Mouse (Mus musculus): ENCODE measurements around the gene Rspo1. TPM values are rescaled to one million over a fixed set of nuclear protein-coding genes. Genes with fewer than 3 reads are reported as not detected.
A peak's percentile ranks its signal among the peaks of the same experiment; 100 is the strongest.

Gene Rspo1
- total RNA-seq, 2 experiments from 2014 or later: 17.1 to 21.6 TPM

DNA sequence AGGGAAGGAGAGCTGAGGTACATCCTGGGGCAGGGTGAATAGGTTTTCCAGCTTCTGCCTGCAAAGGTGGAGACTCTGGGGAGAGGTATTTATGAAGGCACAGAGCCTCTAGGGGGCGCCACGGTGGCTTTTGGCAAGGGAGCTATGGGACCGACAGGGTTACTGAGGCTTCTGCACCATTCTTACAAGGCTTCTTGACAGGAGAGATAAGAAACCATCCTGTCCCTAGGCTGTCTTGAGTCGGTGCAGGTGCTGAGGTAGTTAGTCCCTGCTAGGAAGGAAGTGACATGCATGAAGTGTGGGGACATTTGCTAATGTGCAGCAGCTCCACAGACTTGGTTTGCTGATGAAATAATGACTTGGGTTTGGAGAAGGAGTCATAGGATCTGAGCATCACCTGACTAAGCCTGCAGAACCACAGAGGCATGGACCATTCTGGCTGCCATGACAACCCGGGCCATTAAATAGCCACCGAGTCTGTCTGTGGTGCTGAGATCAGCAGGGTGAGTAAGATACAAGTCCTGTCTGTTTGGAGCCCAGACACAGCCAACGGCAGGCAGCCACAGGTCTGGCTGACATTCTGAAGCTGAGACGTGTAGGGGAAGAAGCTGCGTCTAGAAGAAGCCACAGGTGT is 2.2 kb upstream of the Rspo1 start:
- H3K27ac ChIP-seq: no peak overlapping the region
- H3K4me3 ChIP-seq: no peak overlapping the region
- TF ChIP-seq CTCF (IDR thresholded peaks at IDR 0.05): peak; percentile 42
- peak in 1 of 2 experiments; percentile 22 for DNase-seq (ENCODE audit: extremely low spot score in 1 of 2, low spot score in 2 of 2)
- intact Hi-C loops (cut with DNase I): loop anchor here (2.0 kb wide), 1 partner anchor 37 kb away; no protein-coding TSS in a partner anchor

DNA sequence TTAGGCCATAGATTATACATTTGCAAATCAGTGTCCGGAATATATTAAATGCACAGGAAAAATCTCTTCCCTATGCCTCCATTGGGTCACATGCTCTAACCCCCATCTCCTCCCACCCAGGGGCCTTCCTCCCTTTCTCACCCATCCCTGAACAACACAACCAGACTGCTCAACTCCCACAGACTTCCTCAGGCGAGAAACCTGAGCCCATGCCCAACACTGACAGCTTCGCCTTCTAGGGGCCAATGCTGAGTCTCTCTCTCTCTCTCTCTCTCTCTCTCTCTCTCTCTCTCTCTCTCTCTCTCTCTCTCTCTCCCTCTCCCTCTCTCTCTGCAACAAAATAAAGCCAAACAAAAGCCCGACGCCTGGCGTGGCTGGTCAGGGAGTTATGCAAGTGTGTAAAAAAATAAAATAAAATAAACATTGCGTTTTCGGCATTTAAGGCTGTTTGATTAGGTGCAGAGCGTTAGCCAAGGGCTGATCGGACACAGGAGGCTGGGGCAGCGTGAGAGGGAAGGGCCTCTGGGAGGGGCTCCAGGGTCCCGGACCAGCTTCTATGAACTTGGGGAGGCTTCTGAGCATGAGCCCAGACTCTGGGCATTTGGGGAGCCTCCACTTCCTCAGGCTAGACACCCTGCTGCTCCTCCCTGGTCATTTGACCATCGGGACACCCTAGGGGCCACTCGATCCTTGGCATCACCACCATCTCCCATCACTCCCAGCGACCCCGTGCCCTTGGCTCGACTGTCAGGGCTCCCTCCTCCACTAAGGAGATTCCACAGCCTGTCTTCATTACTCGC is 1.2 kb upstream of the Rspo1 start:
- peak in 1 of 2 experiments; percentile 31 for DNase-seq (ENCODE audit: extremely low spot score in 1 of 2, low spot score in 2 of 2)
- Histone ChIP-seq H3K27ac (peak overlapping the region; percentile 25), H3K4me3 (0 out of 2 replicates have a peak overlapping the region, but pooled peaks have one; percentile 11)
- TF ChIP-seq CTCF (IDR thresholded peaks at IDR 0.05): no peak
- intact Hi-C loops (cut with DNase I): loop anchor here (2.0 kb wide), 1 partner anchor 36 kb away; no protein-coding TSS in a partner anchor

DNA sequence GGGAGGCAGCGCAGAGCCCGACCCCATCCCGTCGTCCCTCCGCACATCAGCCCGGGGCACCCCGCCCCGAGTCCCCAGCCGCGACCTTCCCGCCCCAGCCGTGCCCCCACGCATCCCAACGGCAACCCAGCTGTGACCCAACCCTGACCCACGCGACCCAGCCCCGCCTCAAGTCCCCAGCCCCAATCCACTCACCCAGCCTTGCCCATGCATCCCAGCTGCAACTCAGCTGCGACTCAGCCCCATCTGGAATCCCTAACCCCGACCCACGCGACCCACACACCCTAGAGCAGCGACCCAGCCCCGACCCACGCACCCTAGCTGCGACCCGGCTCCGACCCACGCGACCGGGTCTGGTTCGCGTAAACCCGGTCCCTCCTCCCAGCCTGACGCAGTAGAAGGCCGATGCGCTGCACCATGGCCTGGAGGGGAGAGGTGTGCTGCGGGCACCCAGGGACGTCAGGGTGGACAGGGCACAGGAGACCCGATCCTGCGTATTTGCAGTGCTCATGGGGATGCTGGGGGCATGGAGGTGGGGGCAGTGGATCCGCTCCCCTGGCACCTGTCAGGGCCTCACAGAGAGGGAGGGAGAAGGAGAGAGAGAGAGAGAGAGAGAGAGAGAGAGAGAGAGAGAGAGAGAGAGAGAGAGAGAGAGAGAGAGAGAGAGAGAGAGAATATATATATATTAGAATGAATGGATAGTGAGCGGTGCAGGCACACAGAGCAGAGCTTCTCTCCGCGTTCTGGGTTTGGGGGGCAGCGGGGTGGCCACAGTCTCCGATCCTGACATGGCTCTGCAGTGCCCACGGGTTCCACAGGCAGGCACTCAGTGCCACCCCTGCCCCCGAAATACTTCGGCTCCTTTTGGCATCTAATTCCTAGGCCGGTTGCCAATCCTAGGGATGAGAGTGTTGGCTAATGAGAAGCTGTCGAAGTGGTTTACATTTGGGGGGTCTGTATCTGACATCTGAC is 795 bp downstream of the Rspo1 start:
- intact Hi-C loops (cut with DNase I): no loop called here
- no peak overlapping the region for H3K27ac ChIP-seq
- H3K4me3 ChIP-seq: peak overlapping the region; percentile 39
- TF ChIP-seq CTCF (IDR thresholded peaks at IDR 0.05): no peak
- DNase-seq (ENCODE audit: extremely low spot score in 1 of 2, low spot score in 2 of 2): no peak

DNA sequence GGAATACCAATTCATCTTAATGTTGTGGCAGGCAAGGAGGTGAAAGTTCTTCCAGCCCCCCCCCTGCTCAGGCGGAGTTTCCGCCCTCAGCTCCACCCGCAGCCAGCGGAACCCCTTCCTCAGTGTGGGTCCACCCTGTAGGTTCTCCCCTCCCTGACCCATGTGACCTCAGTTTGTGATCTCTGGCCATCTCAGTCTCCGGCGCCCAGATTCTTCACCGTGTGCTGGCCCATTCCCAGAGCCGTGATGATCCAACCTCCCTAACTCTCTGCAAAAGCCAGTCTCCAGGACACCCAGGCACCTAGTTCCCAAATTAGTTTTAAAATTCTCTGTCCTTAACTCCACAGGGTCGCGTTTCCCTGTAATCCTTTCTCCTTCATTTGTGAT is 1.5 kb downstream of the Rspo1 start:
- H3K4me3 ChIP-seq: no peak overlapping the region; the same call in 1 of the 2 replicates
- intact Hi-C loops (cut with DNase I): no loop called here
- DNase-seq (ENCODE audit: extremely low spot score in 1 of 2, low spot score in 2 of 2): no peak
- no peak overlapping the region for H3K27ac ChIP-seq
- TF ChIP-seq CTCF (IDR thresholded peaks at IDR 0.05): no peak

DNA sequence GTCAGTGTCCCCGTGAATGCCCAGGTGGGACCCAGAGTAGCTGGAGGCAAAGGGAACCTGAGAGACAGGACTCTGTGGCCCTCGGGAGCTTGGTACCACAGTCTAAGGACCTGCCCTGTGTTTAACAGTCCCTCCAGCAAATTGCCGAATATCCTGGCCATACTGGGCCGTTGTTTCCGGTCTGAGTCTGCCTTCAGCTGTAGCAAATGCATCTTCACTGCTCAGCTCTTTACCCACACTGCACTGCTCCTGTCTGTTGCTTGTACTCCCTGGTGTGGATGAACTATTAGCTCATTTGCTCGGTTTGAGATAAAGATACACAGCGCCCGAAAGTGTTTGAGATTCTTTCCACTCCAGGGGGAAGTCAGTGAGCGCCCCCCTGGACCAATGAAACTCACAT is 2.2 kb downstream of the Rspo1 start:
- TF ChIP-seq CTCF (IDR thresholded peaks at IDR 0.05): no peak
- intact Hi-C loops (cut with DNase I): no loop called here
- H3K27ac ChIP-seq: no peak overlapping the region
- no peak overlapping the region for H3K4me3 ChIP-seq
- DNase-seq (ENCODE audit: extremely low spot score in 1 of 2, low spot score in 2 of 2): no peak

DNA sequence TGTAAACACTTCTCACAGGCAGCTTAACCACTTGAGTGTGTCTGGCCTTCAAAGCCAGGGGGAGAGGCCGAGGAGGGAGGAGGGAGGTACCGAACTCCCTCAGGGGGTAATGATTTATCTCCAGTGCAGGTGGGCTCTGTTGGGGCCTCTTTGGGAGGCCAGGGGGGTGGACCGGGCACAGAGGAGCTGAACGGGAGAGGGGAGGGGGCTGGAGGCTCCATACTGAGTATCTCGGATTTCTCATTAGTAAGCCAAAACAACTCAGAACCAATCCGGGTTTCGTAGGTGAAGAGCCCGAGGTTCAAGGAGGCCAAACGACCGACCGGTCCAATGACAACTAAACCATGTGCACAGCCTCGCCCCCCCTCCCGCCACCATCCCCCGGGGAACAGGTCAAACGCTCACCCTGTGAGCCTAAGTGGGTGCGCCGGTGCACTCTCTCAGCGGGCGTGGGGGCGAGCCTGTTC is 3.6 kb downstream of the Rspo1 start:
- no peak overlapping the region for H3K4me3 ChIP-seq
- TF ChIP-seq CTCF (IDR thresholded peaks at IDR 0.05): no peak
- intact Hi-C loops (cut with DNase I): no loop called here
- no peak overlapping the region for H3K27ac ChIP-seq
- DNase-seq (ENCODE audit: extremely low spot score in 1 of 2, low spot score in 2 of 2): no peak

DNA sequence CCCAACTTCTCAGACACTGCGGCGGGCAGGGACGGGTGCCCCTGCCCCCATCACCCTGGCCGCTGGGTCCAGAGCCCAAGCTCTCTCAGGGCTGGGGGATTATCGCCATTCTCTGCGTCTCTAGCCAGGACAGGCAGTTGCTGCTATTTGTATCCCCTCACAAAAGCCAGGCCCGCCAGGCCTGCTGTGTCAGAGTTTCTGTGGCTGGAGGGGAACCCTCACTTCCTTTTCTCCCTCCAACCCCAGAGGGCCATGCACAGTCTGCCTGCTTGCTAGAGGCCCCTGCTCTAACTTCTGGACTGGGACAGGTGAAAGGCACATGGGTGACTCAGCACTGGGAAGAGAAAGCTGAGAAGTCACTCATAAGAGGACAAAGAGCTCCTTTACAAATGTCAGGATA is 4.1 kb downstream of the Rspo1 start:
- H3K27ac ChIP-seq: no peak overlapping the region
- no peak for TF ChIP-seq CTCF (IDR thresholded peaks at IDR 0.05)
- DNase-seq (ENCODE audit: extremely low spot score in 1 of 2, low spot score in 2 of 2): no peak
- no peak overlapping the region for H3K4me3 ChIP-seq
- intact Hi-C loops (cut with DNase I): no loop called here

DNA sequence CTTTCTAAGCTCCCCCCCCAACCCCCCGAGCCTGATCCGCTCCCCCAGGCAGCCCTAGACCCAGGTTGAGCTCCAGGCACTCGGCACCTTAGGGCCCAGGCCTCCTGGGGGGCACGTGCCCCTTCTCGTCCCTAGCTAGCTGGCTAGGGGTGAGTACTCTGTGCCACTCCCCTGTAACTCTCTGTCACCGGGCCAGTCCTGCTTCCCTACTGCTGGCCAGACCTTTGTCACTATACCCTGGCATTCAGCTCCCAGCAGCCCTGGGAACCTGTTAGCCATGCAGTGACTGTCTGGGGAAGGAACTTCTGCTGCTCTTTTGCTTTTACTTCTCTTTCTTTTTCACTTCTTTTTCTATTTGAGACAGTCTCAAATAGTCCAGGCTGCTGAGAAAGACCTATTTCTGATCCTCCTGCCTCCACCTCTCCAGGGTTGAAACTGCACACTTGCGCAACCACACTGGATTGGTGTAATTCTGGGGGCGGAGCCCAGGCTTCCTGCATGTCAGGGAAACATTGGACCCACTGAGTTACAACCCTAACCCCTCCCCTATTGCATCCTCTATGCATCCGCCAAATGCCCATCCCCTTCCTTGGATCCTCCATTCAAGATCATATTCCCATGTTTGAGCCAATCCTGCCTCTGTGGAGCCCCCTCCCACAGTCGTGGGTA is 11.4 kb downstream of the Rspo1 start:
- intact Hi-C loops (cut with DNase I): no loop called here
- TF ChIP-seq CTCF (IDR thresholded peaks at IDR 0.05): no peak
- no peak overlapping the region for H3K4me3 ChIP-seq
- DNase-seq (ENCODE audit: extremely low spot score in 1 of 2, low spot score in 2 of 2): no peak
- no peak overlapping the region for H3K27ac ChIP-seq

DNA sequence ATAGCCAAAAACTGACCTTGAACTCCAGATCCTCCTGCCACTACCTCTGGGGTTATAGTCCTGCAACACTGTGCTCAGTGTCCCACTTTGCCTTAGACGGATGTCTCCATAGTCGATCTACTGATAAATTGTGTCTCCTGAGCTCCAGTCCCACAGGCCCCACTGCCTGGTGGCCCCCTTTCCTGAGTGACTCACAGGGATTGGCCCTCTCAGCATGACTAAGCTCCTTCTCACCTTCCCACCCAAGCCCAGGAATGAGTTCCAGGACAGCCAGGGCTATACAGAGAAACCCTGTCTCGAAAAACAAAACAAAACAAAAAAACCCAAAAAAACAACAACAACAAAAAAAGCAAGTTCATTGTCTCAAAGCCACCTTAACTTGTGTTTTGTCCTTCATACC is 13.3 kb downstream of the Rspo1 start:
- TF ChIP-seq CTCF (IDR thresholded peaks at IDR 0.05): no peak
- Histone ChIP-seq H3K4me3 (no peak overlapping the region), H3K27ac (no peak overlapping the region)
- no peak for DNase-seq (ENCODE audit: extremely low spot score in 1 of 2, low spot score in 2 of 2)
- intact Hi-C loops (cut with DNase I): no loop called here

DNA sequence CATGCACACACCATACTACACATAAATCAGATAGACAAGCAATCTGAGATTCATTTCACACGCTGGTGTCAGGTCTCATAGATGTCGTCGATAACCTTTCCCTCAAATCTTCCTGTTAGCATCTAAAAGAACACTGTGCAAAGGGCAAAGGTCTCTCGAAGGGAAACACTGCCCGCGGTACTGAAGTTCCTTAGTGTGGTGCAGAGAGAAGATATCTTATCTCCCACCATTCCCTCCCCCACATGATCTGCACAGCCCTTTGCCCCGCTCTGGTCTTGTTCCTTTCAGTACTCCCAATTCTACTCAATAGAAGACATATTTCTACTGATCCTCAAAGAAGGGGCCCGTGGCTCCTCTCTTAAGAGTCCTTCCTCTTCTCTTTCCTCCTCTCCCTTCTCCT is 16.7 kb downstream of the Rspo1 start:
- no peak for TF ChIP-seq CTCF (IDR thresholded peaks at IDR 0.05)
- DNase-seq (ENCODE audit: extremely low spot score in 1 of 2, low spot score in 2 of 2): no peak
- intact Hi-C loops (cut with DNase I): no loop called here
- H3K4me3 ChIP-seq: no peak overlapping the region
- H3K27ac ChIP-seq: no peak overlapping the region

DNA sequence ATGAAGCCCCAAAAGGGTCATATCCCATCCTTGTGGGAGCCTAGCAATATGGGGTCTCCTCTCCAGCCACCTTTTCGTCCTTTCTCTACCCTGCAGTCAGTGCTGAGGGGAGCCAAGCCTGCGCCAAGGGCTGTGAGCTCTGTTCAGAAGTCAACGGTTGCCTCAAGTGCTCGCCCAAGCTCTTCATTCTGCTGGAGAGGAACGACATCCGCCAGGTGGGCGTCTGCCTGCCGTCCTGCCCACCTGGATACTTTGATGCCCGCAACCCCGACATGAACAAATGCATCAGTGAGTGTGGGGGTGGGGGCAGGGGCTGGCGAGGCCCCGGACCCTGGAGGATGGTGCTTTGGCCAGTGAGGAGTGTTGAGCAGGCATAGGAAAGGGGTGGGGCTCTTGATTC is 18.7 kb downstream of the Rspo1 start:
- no peak for TF ChIP-seq CTCF (IDR thresholded peaks at IDR 0.05)
- intact Hi-C loops (cut with DNase I): no loop called here
- no peak overlapping the region for H3K4me3 ChIP-seq
- no peak for DNase-seq (ENCODE audit: extremely low spot score in 1 of 2, low spot score in 2 of 2)
- H3K27ac ChIP-seq: no peak overlapping the region
